Mouse (Mus musculus): Measurements from ENCODE around the gene Hprt. TPM values are rescaled to one million over a fixed set of nuclear protein-coding genes. Genes with fewer than 3 reads are reported as not detected.
"Not testable (repeated sequence)": the region's sequence is repeated elsewhere in the genome, so short reads cannot be mapped to it uniquely, and the experiment has no call there.

Hprt gene
- polyA plus RNA-seq, 1 experiment, result 0.59 TPM

DNA sequence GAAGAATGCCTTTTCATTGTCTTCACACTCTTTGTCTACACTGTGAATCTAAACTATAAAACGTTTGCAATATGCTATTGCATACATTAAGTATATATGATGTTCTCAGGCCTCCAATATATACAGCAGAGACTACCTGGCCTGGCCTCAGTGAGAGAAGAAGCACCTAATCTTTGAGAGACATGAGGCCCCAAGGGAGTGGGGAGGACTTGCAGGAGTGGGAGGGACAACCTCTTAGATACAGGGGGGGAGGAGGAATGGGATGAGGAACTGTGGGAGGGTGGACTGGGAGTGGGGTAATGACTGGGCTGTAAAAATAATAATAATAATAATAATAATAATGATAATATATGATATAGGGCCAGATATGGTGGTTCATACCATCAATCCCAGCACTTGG lies 9.4 kb upstream of the Hprt start:
- TF ChIP-seq GATA1 (IDR thresholded peaks at IDR 0.05; ENCODE audit: low read length) (no peak), TAL1 (IDR thresholded peaks at IDR 0.05; ENCODE audit: low read length) (no peak)
- no peaks in the 10 kb centered on the region for H3K27me3 ChIP-seq (ENCODE audit: control insufficient read depth)
- H3K4me1 ChIP-seq (ENCODE audit: control insufficient read depth), result peaks cover 33% of the 10 kb centered on the region
- H3K36me3 ChIP-seq (ENCODE audit: control insufficient read depth), result no peaks in the 10 kb centered on the region
- no peaks in the 10 kb centered on the region for H3K9me3 ChIP-seq (ENCODE audit: control insufficient read depth, low read length)
- no peak overlapping the region for H3K4me3 ChIP-seq (replicated peaks)

DNA sequence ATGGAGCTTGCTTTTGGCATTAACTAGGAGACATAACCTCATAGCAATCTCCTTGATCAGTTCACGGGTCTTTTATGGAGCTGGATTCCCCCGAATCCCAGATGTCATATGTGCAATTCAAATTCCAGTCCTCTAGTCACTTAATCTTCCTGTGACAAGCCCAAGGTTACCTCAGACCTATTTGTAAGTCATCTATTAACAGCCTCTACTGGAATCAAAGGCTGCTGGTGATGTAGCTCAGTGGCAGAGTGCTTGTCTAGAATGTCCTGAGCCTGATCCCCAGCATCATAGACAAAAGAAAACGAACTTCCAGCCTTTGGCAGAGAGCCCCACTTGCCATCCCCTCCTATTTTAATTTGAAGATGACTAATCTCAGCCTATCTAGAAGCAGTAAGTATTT lies 6.6 kb upstream of the Hprt start:
- no peaks in the 10 kb centered on the region for H3K36me3 ChIP-seq (ENCODE audit: control insufficient read depth)
- no peaks in the 10 kb centered on the region for H3K27me3 ChIP-seq (ENCODE audit: control insufficient read depth)
- TF ChIP-seq TAL1 (IDR thresholded peaks at IDR 0.05; ENCODE audit: low read length) (no peak), GATA1 (IDR thresholded peaks at IDR 0.05; ENCODE audit: low read length) (no peak)
- no peak overlapping the region for H3K4me3 ChIP-seq (replicated peaks)
- no peaks in the 10 kb centered on the region for H3K9me3 ChIP-seq (ENCODE audit: control insufficient read depth, low read length)
- peaks cover 23% of the 10 kb centered on the region for H3K4me1 ChIP-seq (ENCODE audit: control insufficient read depth)

DNA sequence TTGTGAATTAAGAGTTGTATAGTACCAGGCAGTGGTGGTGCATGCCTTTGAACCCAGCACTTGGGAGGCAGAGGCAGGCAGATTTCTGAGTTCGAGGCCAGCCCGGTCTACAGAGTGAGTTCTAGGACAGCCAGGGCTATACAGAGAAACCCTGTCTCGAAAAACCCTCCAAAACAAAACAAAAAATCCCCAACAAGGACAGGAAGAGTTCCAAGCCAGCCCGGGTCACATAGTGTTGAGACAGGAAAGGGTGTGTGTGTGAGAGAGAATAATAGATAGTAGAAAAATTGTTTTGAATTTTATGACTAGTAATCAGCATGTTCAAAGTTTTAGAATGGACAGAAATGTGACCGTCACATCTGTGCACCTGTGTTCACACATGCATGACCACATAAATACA lies 6.8 kb downstream of the Hprt start:
- not testable (repeated sequence) for H3K9me3 ChIP-seq (ENCODE audit: control insufficient read depth, low read length); H3K4me3 ChIP-seq (replicated peaks); H3K27me3 ChIP-seq (ENCODE audit: control insufficient read depth); H3K4me1 ChIP-seq (ENCODE audit: control insufficient read depth)
- peaks cover 31% of the 10 kb centered on the region for H3K36me3 ChIP-seq (ENCODE audit: control insufficient read depth)

DNA sequence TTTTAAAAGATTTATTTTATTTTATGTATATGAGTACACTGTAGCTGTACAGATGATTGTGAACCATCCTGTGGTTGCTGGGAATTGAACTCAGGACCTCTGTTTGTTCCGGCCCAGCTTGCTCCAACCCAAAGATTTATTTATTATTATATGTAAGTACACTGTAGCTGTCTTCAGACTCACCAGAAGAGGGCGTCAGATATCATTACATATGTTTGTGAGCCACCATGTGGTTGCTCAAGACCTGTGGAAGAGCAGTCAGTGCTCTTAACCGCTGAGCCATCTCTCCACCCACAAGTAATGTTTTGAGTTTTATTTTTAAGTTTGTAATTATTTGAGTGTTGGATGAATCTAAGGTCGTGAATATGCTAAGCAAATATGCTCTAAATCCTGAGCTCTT lies 16.9 kb downstream of the Hprt start:
- H3K4me3 ChIP-seq (replicated peaks); H3K9me3 ChIP-seq (ENCODE audit: control insufficient read depth, low read length); H3K4me1 ChIP-seq (ENCODE audit: control insufficient read depth); H3K27me3 ChIP-seq (ENCODE audit: control insufficient read depth): not testable (repeated sequence)
- peaks cover 66% of the 10 kb centered on the region for H3K36me3 ChIP-seq (ENCODE audit: control insufficient read depth)

DNA sequence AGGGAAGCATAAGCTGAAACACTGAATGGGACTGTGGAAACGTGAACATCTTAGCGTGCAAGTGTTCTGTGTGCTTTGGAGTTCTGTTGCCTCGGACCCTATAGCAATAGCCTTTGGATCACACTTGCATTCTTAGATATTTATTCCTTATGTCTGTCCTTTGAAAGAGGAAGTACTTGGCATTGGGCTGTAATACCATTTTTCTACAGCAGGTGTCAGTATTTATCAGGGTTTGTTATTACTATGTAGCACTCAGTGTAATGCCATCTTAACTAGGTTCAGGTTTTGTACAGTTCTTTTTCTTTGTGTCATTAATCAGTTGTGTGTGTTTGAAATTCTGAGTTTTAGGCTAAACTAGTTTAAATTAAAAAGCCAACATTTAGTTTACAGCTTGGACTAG lies 18.1 kb downstream of the Hprt start:
- Histone ChIP-seq H3K4me1 (ENCODE audit: control insufficient read depth) (no peaks in the 10 kb centered on the region; the same call in 1 of the 2 replicates), H3K9me3 (ENCODE audit: control insufficient read depth, low read length) (no peaks in the 10 kb centered on the region), H3K27me3 (ENCODE audit: control insufficient read depth) (no peaks in the 10 kb centered on the region), H3K4me3 (replicated peaks) (no peak overlapping the region), H3K36me3 (ENCODE audit: control insufficient read depth) (peaks cover 67% of the 10 kb centered on the region)
- TF ChIP-seq GATA1 (IDR thresholded peaks at IDR 0.05; ENCODE audit: low read length), result no peak

DNA sequence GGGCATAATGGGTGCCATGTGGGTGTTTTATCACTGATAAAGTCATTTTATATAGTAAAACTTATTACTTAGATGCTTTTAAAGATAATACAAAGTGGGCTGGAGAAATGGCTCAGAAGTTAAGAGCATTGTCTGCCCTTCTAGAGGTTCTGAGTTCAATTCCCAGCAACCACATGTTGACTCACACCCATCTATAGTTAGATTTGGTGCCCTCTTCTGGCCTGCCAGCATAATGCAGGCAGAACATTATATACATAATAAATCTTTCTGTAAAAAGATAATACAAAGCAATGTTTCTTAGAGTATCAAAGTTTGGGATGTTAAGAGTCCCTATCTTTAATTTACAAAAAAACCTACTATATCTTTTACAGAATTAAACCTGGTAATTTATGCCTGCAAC lies 27.6 kb downstream of the Hprt start:
- Histone ChIP-seq H3K36me3 (ENCODE audit: control insufficient read depth) (peaks cover 77% of the 10 kb centered on the region), H3K4me1 (ENCODE audit: control insufficient read depth) (no peaks in the 10 kb centered on the region), H3K4me3 (replicated peaks) (no peak overlapping the region), H3K9me3 (ENCODE audit: control insufficient read depth, low read length) (no peaks in the 10 kb centered on the region), H3K27me3 (ENCODE audit: control insufficient read depth) (no peaks in the 10 kb centered on the region)
- TF ChIP-seq GATA1 (IDR thresholded peaks at IDR 0.05; ENCODE audit: low read length) (no peak), TAL1 (IDR thresholded peaks at IDR 0.05; ENCODE audit: low read length) (no peak)

DNA sequence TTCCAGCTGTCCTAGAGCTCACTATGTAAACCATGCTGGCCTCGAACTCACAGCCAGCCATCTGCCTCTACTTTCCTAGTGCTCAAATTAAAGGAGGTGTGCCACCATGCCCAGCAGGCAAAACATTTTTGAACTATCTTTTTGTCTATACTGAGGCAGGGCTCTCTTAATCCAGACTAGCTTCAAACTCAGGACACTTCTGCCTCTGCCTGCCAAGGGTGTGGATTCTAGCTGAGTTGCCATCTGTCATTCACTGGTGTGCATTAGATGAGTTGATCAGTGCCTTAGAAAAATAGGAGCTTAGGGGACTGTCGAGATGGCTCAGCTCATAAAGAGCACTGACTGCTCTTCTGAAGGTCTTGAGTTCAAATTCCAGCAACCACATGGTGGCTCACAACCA lies 35.1 kb downstream of the Hprt start:
- no peak overlapping the region for H3K4me3 ChIP-seq (replicated peaks)
- peaks cover 2% of the 10 kb centered on the region for H3K4me1 ChIP-seq (ENCODE audit: control insufficient read depth)
- no peaks in the 10 kb centered on the region for H3K27me3 ChIP-seq (ENCODE audit: control insufficient read depth)
- TF ChIP-seq GATA1 (IDR thresholded peaks at IDR 0.05; ENCODE audit: low read length), result no peak
- TF ChIP-seq TAL1 (IDR thresholded peaks at IDR 0.05; ENCODE audit: low read length), result no peak
- peaks cover 40% of the 10 kb centered on the region for H3K36me3 ChIP-seq (ENCODE audit: control insufficient read depth)
- H3K9me3 ChIP-seq (ENCODE audit: control insufficient read depth, low read length), result no peaks in the 10 kb centered on the region

DNA sequence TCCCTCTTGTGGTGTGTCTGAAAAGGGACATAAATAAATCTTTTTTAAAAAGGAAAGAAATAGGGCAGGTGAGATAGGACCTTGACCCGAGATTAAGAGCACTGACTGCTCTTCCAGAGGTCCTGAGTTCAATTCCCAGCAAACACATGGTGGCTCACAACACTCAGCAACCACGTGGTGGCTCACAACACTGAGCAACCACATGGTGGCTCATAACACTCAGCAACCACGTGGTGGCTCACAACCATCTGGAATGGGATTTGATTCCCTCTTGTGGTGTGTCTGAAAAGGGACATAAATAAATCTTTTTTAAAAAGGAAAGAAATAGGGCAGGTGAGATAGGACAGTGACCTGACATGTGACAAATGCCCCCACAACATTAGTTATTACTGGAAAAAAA lies 36.3 kb downstream of the Hprt start:
- not testable (repeated sequence) for H3K4me3 ChIP-seq (replicated peaks)

DNA sequence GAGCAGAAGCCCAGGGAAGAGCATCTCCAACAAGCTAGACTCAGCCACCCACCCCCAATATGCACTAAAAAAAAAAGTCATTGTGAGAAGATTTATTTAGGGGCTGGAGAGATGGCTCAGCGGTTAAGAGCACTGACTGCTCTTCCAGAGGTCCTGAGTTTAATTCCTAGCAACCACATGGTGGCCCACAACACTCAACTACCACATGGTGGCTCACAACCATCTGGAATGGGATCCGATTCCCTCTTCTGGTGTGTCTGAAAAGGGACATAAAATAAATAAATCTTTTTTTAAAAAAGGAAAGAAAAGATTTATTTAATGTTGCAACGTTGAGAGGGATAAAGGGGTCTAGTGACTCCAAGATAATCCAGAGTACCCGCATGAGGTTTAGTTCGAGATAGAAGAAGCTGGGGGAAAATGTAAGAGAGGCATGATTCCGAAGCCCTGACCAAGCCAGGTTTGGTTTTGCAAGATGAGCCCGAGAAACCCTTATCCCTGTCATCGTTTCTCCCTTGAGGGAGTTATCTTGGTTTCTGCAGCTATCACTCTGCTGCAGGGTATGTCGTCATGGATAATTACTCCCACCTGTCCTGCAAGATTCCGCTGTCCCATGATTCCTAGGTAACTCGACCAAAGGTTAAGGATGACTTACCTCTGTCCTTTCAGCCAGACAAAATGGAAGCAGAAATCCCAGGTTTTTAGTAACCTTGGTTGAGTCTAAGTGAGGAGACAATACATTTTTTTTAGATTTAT lies 37.7 kb downstream of the Hprt start:
- Histone ChIP-seq H3K4me1 (ENCODE audit: control insufficient read depth) (peaks cover 2% of the 10 kb centered on the region), H3K27me3 (ENCODE audit: control insufficient read depth) (no peaks in the 10 kb centered on the region), H3K9me3 (ENCODE audit: control insufficient read depth, low read length) (no peaks in the 10 kb centered on the region), H3K36me3 (ENCODE audit: control insufficient read depth) (peaks cover 24% of the 10 kb centered on the region), H3K4me3 (replicated peaks) (no peak overlapping the region)
- TF ChIP-seq TAL1 (IDR thresholded peaks at IDR 0.05; ENCODE audit: low read length) (no peak), GATA1 (IDR thresholded peaks at IDR 0.05; ENCODE audit: low read length) (no peak)

More for the DNA sequence above, 36.3 kb downstream of the Hprt start:
- not testable (repeated sequence) for H3K9me3 ChIP-seq (ENCODE audit: control insufficient read depth, low read length); H3K4me1 ChIP-seq (ENCODE audit: control insufficient read depth); H3K27me3 ChIP-seq (ENCODE audit: control insufficient read depth)
- H3K36me3 ChIP-seq (ENCODE audit: control insufficient read depth), result peaks cover 34% of the 10 kb centered on the region

DNA sequence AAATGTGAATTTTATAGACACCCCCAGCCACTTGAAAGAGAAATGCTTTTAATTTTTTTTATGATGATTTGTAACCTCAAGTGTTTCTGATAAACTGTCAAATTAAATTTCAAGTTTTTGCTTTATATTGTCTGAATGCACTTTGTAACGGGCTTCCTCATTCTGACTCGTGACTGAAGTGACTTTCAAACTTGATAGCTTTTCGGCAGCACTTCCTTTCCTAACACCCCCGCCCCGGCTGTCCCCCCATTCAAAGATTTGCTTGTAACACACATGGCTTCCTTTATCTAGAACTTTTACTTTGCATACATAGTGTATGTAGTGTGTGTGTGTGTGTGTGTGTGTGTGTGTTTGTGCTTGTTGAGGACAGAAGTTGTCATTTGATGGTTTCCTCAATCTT lies 41.6 kb downstream of the Hprt start:
- Histone ChIP-seq H3K4me3 (replicated peaks) (no peak overlapping the region), H3K4me1 (ENCODE audit: control insufficient read depth) (peaks cover 2% of the 10 kb centered on the region), H3K36me3 (ENCODE audit: control insufficient read depth) (no peaks in the 10 kb centered on the region), H3K27me3 (ENCODE audit: control insufficient read depth) (no peaks in the 10 kb centered on the region), H3K9me3 (ENCODE audit: control insufficient read depth, low read length) (no peaks in the 10 kb centered on the region)
- no peak for TF ChIP-seq GATA1 (IDR thresholded peaks at IDR 0.05; ENCODE audit: low read length)

All from erythroblast, embryonic 14.5 days (primary cell).